Comparison of ENCODE assay signal across 8 mouse cellular contexts in the genomic region with DNA sequence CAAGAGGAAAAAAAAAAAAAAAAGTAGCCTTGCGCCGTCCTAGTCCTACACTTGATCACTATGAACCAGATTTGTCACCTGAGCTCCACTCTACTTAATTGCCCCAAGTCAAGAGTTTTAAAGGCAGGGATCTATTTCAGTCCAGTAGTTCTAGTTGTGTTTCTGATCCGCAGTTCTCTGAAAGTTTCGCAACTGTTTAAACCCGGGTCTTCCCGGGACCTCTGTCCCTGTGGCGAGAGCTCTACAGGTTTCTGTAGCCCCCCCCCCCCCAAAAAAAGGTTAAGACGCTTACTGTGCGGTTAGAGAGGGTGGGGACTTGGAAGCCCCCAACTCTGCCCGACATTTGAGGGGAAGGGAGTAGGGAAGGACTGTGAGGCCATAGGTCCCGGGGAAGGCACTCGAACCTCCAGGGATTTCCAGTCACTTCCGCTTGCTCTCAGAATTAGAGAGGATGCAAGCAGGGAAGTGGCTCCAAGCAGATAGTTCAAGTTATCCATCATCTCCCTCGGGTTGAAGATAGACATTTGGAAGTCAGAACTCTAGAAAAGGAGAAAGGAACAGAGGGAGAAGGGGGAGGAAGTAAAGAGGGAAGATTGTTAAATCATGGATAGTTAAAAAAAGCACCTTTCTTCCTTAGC. TPM values are rescaled to one million over a fixed set of nuclear protein-coding genes. Genes with fewer than 3 reads are reported as not detected.
DNase-seq lines count a peak whose midpoint lies in the region; ATAC-seq and TF ChIP-seq lines count a peak whose summit lies in the region.

No protein-coding gene starts in this region.

- no peaks in the 10 kb centered on the region; the same call in 1 of the 2 replicates for H3K4me1 ChIP-seq in testis, adult 2 months (ENCODE audit: control insufficient read depth, insufficient read depth, low read length)
- peaks cover 9 to 15% of the 10 kb centered on the region in 2 experiments for H3K4me1 ChIP-seq in heart, embryonic 14.5 days (ENCODE audit: control insufficient read depth in 2 of 2, insufficient read depth in 2 of 2, low read length in 2 of 2)
- no peaks in the 10 kb centered on the region for H3K4me1 ChIP-seq in liver, embryonic 14.5 days (replicated peaks; ENCODE audit: control insufficient read depth in 2 of 2, insufficient read depth in 2 of 2, low read length in 1 of 2)
- H3K4me1 ChIP-seq in stomach, postnatal 0 days (replicated peaks; ENCODE audit: control insufficient read depth, insufficient read depth) = 0 out of 2 replicates have a peak, but pooled peaks cover 2% of the 10 kb centered on the region

- peak overlapping the region; percentile 96 for H3K4me2 ChIP-seq in heart, embryonic 14.5 days (ENCODE audit: low read length)
- peak overlapping the region; percentile 47; the same call in 1 of the 2 replicates for H3K4me2 ChIP-seq in liver, embryonic 14.5 days (ENCODE audit: low read depth)
- peak overlapping the region; percentile 68 for H3K4me2 ChIP-seq in stomach, postnatal 0 days (replicated peaks; ENCODE audit: low read depth)

- H3K36me3 ChIP-seq in testis, adult 2 months (ENCODE audit: control insufficient read depth, insufficient read depth, low read length) = no peaks in the 10 kb centered on the region
- H3K36me3 ChIP-seq in heart, embryonic 14.5 days (ENCODE audit: control insufficient read depth, insufficient read depth, low read length) = no peaks in the 10 kb centered on the region
- H3K36me3 ChIP-seq in liver, embryonic 14.5 days (replicated peaks; ENCODE audit: control insufficient read depth, insufficient read depth, low read depth) = no peaks in the 10 kb centered on the region
- no peaks in the 10 kb centered on the region for H3K36me3 ChIP-seq in stomach, postnatal 0 days (ENCODE audit: control insufficient read depth, insufficient read depth, low read length)

- ATAC-seq in heart, embryonic 14.5 days (ENCODE audit: insufficient number of reproducible peaks, insufficient read depth, low FRiP score, low read depth) = no peak
- no peak for ATAC-seq in liver, embryonic 14.5 days (ENCODE audit: insufficient read depth)
- ATAC-seq in stomach, postnatal 0 days (ENCODE audit: low FRiP score, low TSS enrichment) = no peak

- TF ChIP-seq EP300 in liver, embryonic 14.5 days (IDR thresholded peaks at IDR 0.05; ENCODE audit: low read depth) = no peak
- TF ChIP-seq EP300 in stomach, postnatal 0 days (optimal IDR thresholded peaks at IDR 0.05) = no peak

- H3K27ac ChIP-seq in testis, adult 2 months (ENCODE audit: control insufficient read depth, insufficient read depth, low read depth, low read length) = no peak overlapping the region; the same call in 1 of the 2 replicates
- peak overlapping the region; percentile 96 to 97 for H3K27ac ChIP-seq in heart, embryonic 14.5 days (replicated peaks in 1 of 2; ENCODE audit: control insufficient read depth in 1 of 2, insufficient read depth in 1 of 2, low read depth in 2 of 2, low read length in 2 of 2)
- no peak overlapping the region for H3K27ac ChIP-seq in liver, embryonic 14.5 days
- H3K27ac ChIP-seq in stomach, postnatal 0 days (replicated peaks) = peak overlapping the region; percentile 89

- TF ChIP-seq POLR2A in testis, adult 2 months (IDR thresholded peaks at IDR 0.05; ENCODE audit: control insufficient read depth, low read depth, low read length) = no peak

- H3K9me3 ChIP-seq in heart, embryonic 14.5 days (ENCODE audit: control insufficient read depth, low read length) = peaks cover 8% of the 10 kb centered on the region
- H3K9me3 ChIP-seq in liver, embryonic 14.5 days (ENCODE audit: control insufficient read depth, low read length) = no peaks in the 10 kb centered on the region
- H3K9me3 ChIP-seq in stomach, postnatal 0 days (ENCODE audit: control insufficient read depth, low read length) = no peaks in the 10 kb centered on the region

- TF ChIP-seq CTCF in testis, adult 2 months (IDR thresholded peaks at IDR 0.05; ENCODE audit: control insufficient read depth, insufficient read depth, insufficient replicate concordance, low read depth, low read length) = no peak
- no peak for TF ChIP-seq CTCF in liver, embryonic 14.5 days (IDR thresholded peaks at IDR 0.05; ENCODE audit: low read depth)
- TF ChIP-seq CTCF in stomach, postnatal 0 days (IDR thresholded peaks at IDR 0.05; ENCODE audit: low read depth) = no peak

- DNase-seq in testis, postnatal 10 days (ENCODE audit: low spot score) = no peak
- DNase-seq in liver, embryonic 14.5 days (ENCODE audit: low read depth in 3 of 3, low spot score in 3 of 3) = no peak
- no peak for DNase-seq in stomach, postnatal 0 days (ENCODE audit: low spot score)
- DNase-seq in gastrocnemius, adult 18-20 months (ENCODE audit: low spot score) = no peak
- no peak for DNase-seq in urinary bladder, postnatal 4 days (ENCODE audit: low spot score in 2 of 2)
- DNase-seq in cerebellum, postnatal 25 days = no peak

- H3K9ac ChIP-seq in heart, embryonic 14.5 days (ENCODE audit: low read length) = peak overlapping the region; percentile 89
- no peak overlapping the region for H3K9ac ChIP-seq in liver, embryonic 14.5 days (replicated peaks)
- H3K9ac ChIP-seq in stomach, postnatal 0 days (ENCODE audit: low read length) = peak overlapping the region; percentile 76

- no peaks in the 10 kb centered on the region for H3K27me3 ChIP-seq in testis, adult 2 months (ENCODE audit: control insufficient read depth, insufficient read depth, low read length)
- no peaks in the 10 kb centered on the region for H3K27me3 ChIP-seq in heart, embryonic 14.5 days (ENCODE audit: control insufficient read depth, insufficient read depth, low read length)
- peaks cover 44% of the 10 kb centered on the region for H3K27me3 ChIP-seq in liver, embryonic 14.5 days (ENCODE audit: control insufficient read depth, insufficient read depth, low read length)
- no peaks in the 10 kb centered on the region for H3K27me3 ChIP-seq in stomach, postnatal 0 days (ENCODE audit: control insufficient read depth, insufficient read depth, low read length)

- WGBS in heart, embryonic 14.5 days = 8% methylated on average over 14 of the region's 14 CpGs
- 2% methylated on average over 14 of the region's 14 CpGs for WGBS in liver, embryonic 14.5 days (ENCODE audit: insufficient replicate concordance)
- WGBS in stomach, postnatal 0 days = 22% methylated on average over 14 of the region's 14 CpGs

- peak overlapping the region; percentile 16; the same call in 1 of the 2 replicates for H3K4me3 ChIP-seq in testis, adult 2 months (ENCODE audit: control insufficient read depth, low read depth, low read length)
- H3K4me3 ChIP-seq in heart, embryonic 14.5 days (ENCODE audit: control insufficient read depth in 1 of 2, insufficient read depth in 1 of 2, low read depth in 1 of 2, low read length in 2 of 2) = peak overlapping the region; percentile 73 to 79
- no peak overlapping the region; a peak in 1 of 4 replicates for H3K4me3 ChIP-seq in liver, embryonic 14.5 days (ENCODE audit: insufficient read depth in 1 of 2, low read depth in 2 of 2, low read length in 2 of 2)
- H3K4me3 ChIP-seq in stomach, postnatal 0 days (ENCODE audit: low read depth, low read length) = peak overlapping the region; percentile 68

RNA-seq across cellular contexts. Expression of gene Adamts9, which starts 0.9 kb away (rescaled TPM):
- polyA plus RNA-seq in testis, adult 2 months (2012; rRNA removed) = 1.3 TPM in 2 replicates
- 6.2 and 6.7 TPM in 2 replicates for polyA plus RNA-seq in heart, embryonic 14.5 days (2014; fragmentation: Nextera tagmentation; extraction: Ambion mirVana)
- 0.81 and 1.2 TPM in 2 replicates for polyA plus RNA-seq in liver, embryonic 14.5 days (2012; rRNA removed)
- polyA plus RNA-seq in liver, embryonic 14.5 days (2014; fragmentation: Nextera tagmentation; extraction: Ambion mirVana) = 0.50 and 0.54 TPM in 2 replicates
- 2.5 and 2.9 TPM in 2 replicates for polyA plus RNA-seq in stomach, postnatal 0 days (2015; fragmentation: Nextera tagmentation; extraction: Ambion mirVana)
- total RNA-seq in gastrocnemius, adult 18-20 months (2021) = 1 to 10 TPM; 3.9 to 4.5 TPM

Comparison
In these comparisons a context has a peak if more than half of its experiments do, and no peak if none do; other contexts are left out.
1. H3K27ac ChIP-seq: peak in heart, embryonic 14.5 days (2 of 2) and stomach, postnatal 0 days (single experiment); none in testis, adult 2 months (single experiment) and liver, embryonic 14.5 days (single experiment).
2. H3K4me3 ChIP-seq: peak in testis, adult 2 months (single experiment), heart, embryonic 14.5 days (2 of 2) and stomach, postnatal 0 days (single experiment); none in liver, embryonic 14.5 days (0 of 2).
3. Peak in every context shown above with its lines, with median percentiles within 50 percentile points of each other: H3K4me2 ChIP-seq.